ENCODE assay signal across 12 mouse cellular contexts in genomic region chr7:19184758-19185157, GRCm38 (mm10). TPM values are rescaled to one million over a fixed set of nuclear protein-coding genes. Genes with fewer than 3 reads are reported as not detected.
DNase-seq lines count a peak whose midpoint lies in the region; ATAC-seq and TF ChIP-seq lines count a peak whose summit lies in the region.
"Had no signal": no experiment of that assay in that cellular context is flagged by ENCODE, and none has a peak within 500 bp of the region (broad histone marks: within the 10 kb centered on the region; RNA-seq: fewer than 3 reads in every experiment).

No protein-coding gene starts in this region.

- no peaks in the 10 kb centered on the region for H3K27me3 ChIP-seq in heart, adult 2 months (ENCODE audit: control insufficient read depth, insufficient read depth, low read length)
- no peaks in the 10 kb centered on the region for H3K27me3 ChIP-seq in heart, embryonic 16.5 days (ENCODE audit: control insufficient read depth, insufficient read depth, low read length)
- peaks cover 8% of the 10 kb centered on the region for H3K27me3 ChIP-seq in limb, embryonic 14.5 days (ENCODE audit: control insufficient read depth, insufficient read depth, low read length)

- no peak for TF ChIP-seq POLR2A in heart, adult 2 months (IDR thresholded peaks at IDR 0.05; ENCODE audit: insufficient read depth, low read depth, low read length)
- no peak for TF ChIP-seq POLR2A in limb, embryonic 14.5 days (IDR thresholded peaks at IDR 0.05; ENCODE audit: borderline replicate concordance, extremely low read depth, insufficient read depth, insufficient read length)

- no peak overlapping the region for H3K27ac ChIP-seq in heart, adult 2 months
- peak overlapping the region; percentile 84 for H3K27ac ChIP-seq in heart, embryonic 16.5 days (ENCODE audit: low read length)
- H3K27ac ChIP-seq in limb, embryonic 14.5 days (replicated peaks; ENCODE audit: low read depth, low read length) = no peak overlapping the region

- H3K4me1 ChIP-seq in heart, adult 2 months (ENCODE audit: control insufficient read depth, insufficient read depth, low read length) = peaks cover 10% of the 10 kb centered on the region
- H3K4me1 ChIP-seq in heart, embryonic 16.5 days (ENCODE audit: control insufficient read depth, insufficient read depth, low read length) = peaks cover 29% of the 10 kb centered on the region
- H3K4me1 ChIP-seq in limb, embryonic 14.5 days (ENCODE audit: control insufficient read depth, insufficient read depth, low read length) = peaks cover 16% of the 10 kb centered on the region

- peak; percentile 56 for ATAC-seq in heart, embryonic 16.5 days (replicated peaks; ENCODE audit: extremely low read depth, insufficient read depth, low FRiP score)
- ATAC-seq in limb, embryonic 14.5 days (ENCODE audit: low FRiP score, low read depth) = no peak
- ATAC-seq: CD4-positive, CD25-positive, alpha-beta regulatory T cell, adult 4 months had no signal

- intact Hi-C loops in heart, adult 2 months (cut with DNase I) = no loop called here
- intact Hi-C loops in heart, postnatal 14 days (cut with DNase I) = no loop called here

- no peak overlapping the region for H3K4me3 ChIP-seq in heart, adult 2 months
- H3K4me3 ChIP-seq in heart, embryonic 16.5 days (ENCODE audit: low read length) = no peak overlapping the region
- no peak overlapping the region for H3K4me3 ChIP-seq in limb, embryonic 14.5 days (replicated peaks; ENCODE audit: low read length)
- H3K4me3 ChIP-seq: erythroblast, embryonic 14.5 days had no signal

- no peaks in the 10 kb centered on the region for H3K9me3 ChIP-seq in heart, embryonic 16.5 days (replicated peaks; ENCODE audit: control insufficient read depth, low read length)
- no peaks in the 10 kb centered on the region for H3K9me3 ChIP-seq in limb, embryonic 14.5 days (ENCODE audit: control insufficient read depth, low read length)

- no peak for DNase-seq in heart, adult 2 months
- no peak for DNase-seq in heart, postnatal 14 days
- peak; percentile 71 for DNase-seq in NIH3T3 (ENCODE audit: low read depth)
- peak; percentile 44 for DNase-seq in limb, embryonic 14.5 days (ENCODE audit: low spot score)
- no peak for DNase-seq in Muller cell, postnatal 12 days (ENCODE audit: inconsistent ontology term)
- no peak for DNase-seq in cerebellum, postnatal 14 days
- no peak for DNase-seq in frontal cortex, postnatal 10 days (ENCODE audit: low spot score in 2 of 2)
- DNase-seq: lung, adult 18-20 months; thymus, adult 2 months had no signal

- no peaks in the 10 kb centered on the region for H3K79me2 ChIP-seq in heart, adult 2 months (replicated peaks; ENCODE audit: control insufficient read depth, insufficient read depth, low read length)

- peak overlapping the region; percentile 26; the same call in 1 of the 2 replicates for H3K4me2 ChIP-seq in heart, embryonic 16.5 days (ENCODE audit: low read depth, low read length)
- H3K4me2 ChIP-seq in limb, embryonic 14.5 days (replicated peaks; ENCODE audit: low read depth, low read length, severe bottlenecking) = no peak overlapping the region

- no peak for TF ChIP-seq CTCF in heart, adult 2 months (IDR thresholded peaks at IDR 0.05)

- no peak for TF ChIP-seq EP300 in heart, adult 2 months (IDR thresholded peaks at IDR 0.05; ENCODE audit: insufficient read depth, low read depth, low read length)

- H3K9ac ChIP-seq in heart, adult 2 months (ENCODE audit: low read depth, low read length) = peak overlapping the region; percentile 14; the same call in 1 of the 2 replicates
- no peak overlapping the region for H3K9ac ChIP-seq in heart, embryonic 16.5 days (ENCODE audit: low read length)
- no peak overlapping the region for H3K9ac ChIP-seq in limb, embryonic 14.5 days (ENCODE audit: low read depth, low read length, severe bottlenecking)

- H3K36me3 ChIP-seq in heart, adult 2 months (ENCODE audit: control insufficient read depth, insufficient read depth, low read length) = no peaks in the 10 kb centered on the region; the same call in 1 of the 2 replicates
- peaks cover 6% of the 10 kb centered on the region; the same call in 1 of the 2 replicates for H3K36me3 ChIP-seq in heart, embryonic 16.5 days (ENCODE audit: control insufficient read depth, insufficient read depth)
- peaks cover 15% of the 10 kb centered on the region for H3K36me3 ChIP-seq in limb, embryonic 14.5 days (ENCODE audit: control insufficient read depth, insufficient read depth, low read length)

- 46% methylated on average over 6 of the region's 6 CpGs for WGBS in heart, adult 2 months
- WGBS in heart, embryonic 16.5 days = 48% methylated on average over 6 of the region's 6 CpGs
- WGBS in limb, embryonic 14.5 days = 65% methylated on average over 6 of the region's 6 CpGs

RNA-seq across cellular contexts. Expression of gene Eml2, which starts 8.5 kb away (rescaled TPM):
- 10 to 100 TPM; 35.6 to 38.7 TPM for total RNA-seq in heart, adult 2 months (2021)
- polyA plus RNA-seq in heart, adult 2 months (2012; rRNA removed) = 37.3 and 38.8 TPM in 2 replicates
- total RNA-seq in heart, postnatal 14 days (2021) = 10 to 100 TPM; 37.9 to 43.0 TPM
- 23.5 and 26.2 TPM in 2 replicates for polyA plus RNA-seq in heart, embryonic 16.5 days (2015; fragmentation: Nextera tagmentation; extraction: Ambion mirVana)
- 38.5 and 49.9 TPM in 2 replicates for polyA plus RNA-seq in limb, embryonic 14.5 days (2012; rRNA removed)
- polyA plus RNA-seq in limb, embryonic 14.5 days (2014; fragmentation: Nextera tagmentation; extraction: Ambion mirVana) = 1.5 and 3.6 TPM in 2 replicates

RNA-seq across cellular contexts. Expression of gene Gipr, which starts 18.8 kb away (rescaled TPM):
- total RNA-seq in heart, adult 2 months (2021) = under 1 TPM in 1 of 2 experiments, not detected in 1; 0.16 TPM
- 2.5 and 3.0 TPM in 2 replicates for polyA plus RNA-seq in heart, adult 2 months (2012; rRNA removed)
- under 1 TPM; 0.37 to 0.55 TPM for total RNA-seq in heart, postnatal 14 days (2021)
- polyA plus RNA-seq in heart, embryonic 16.5 days (2015; fragmentation: Nextera tagmentation; extraction: Ambion mirVana) = 104 and 107 TPM in 2 replicates
- polyA plus RNA-seq in limb, embryonic 14.5 days (2012; rRNA removed) = 1.1 and 1.4 TPM in 2 replicates
- 0.32 TPM in 1 of 2 replicates, not detected in the other for polyA plus RNA-seq in limb, embryonic 14.5 days (2014; fragmentation: Nextera tagmentation; extraction: Ambion mirVana)
- polyA plus RNA-seq: CD4-positive, CD25-positive, alpha-beta regulatory T cell, adult 4 months; erythroblast, embryonic 14.5 days had no signal

RNA-seq across cellular contexts. Expression of gene Gpr4, which starts 27.6 kb away (rescaled TPM):
- total RNA-seq in heart, adult 2 months (2021) = 1 to 10 TPM; 6.8 to 7.2 TPM
- 17.1 and 22.0 TPM in 2 replicates for polyA plus RNA-seq in heart, adult 2 months (2012; rRNA removed)
- total RNA-seq in heart, postnatal 14 days (2021) = 10 to 100 TPM in 1 of 2 experiments, 1 to 10 TPM in 1; 9.9 to 11.2 TPM
- 2.4 and 2.7 TPM in 2 replicates for polyA plus RNA-seq in heart, embryonic 16.5 days (2015; fragmentation: Nextera tagmentation; extraction: Ambion mirVana)
- polyA plus RNA-seq in limb, embryonic 14.5 days (2012; rRNA removed) = 9.2 and 15.5 TPM in 2 replicates
- polyA plus RNA-seq in limb, embryonic 14.5 days (2014; fragmentation: Nextera tagmentation; extraction: Ambion mirVana) = 4.0 and 4.4 TPM in 2 replicates
- polyA plus RNA-seq: erythroblast, embryonic 14.5 days had no signal

RNA-seq across cellular contexts. Expression of gene Snrpd2, which starts 35.2 kb away (rescaled TPM):
- 10 to 100 TPM; 58.7 to 68.7 TPM for total RNA-seq in heart, adult 2 months (2021)
- polyA plus RNA-seq in heart, adult 2 months (2012; rRNA removed) = 28.6 and 34.7 TPM in 2 replicates
- 10 to 100 TPM; 62.8 to 70.8 TPM for total RNA-seq in heart, postnatal 14 days (2021)
- 84.3 and 93.8 TPM in 2 replicates for polyA plus RNA-seq in heart, embryonic 16.5 days (2015; fragmentation: Nextera tagmentation; extraction: Ambion mirVana)
- polyA plus RNA-seq in limb, embryonic 14.5 days (2012; rRNA removed) = 71.9 and 151 TPM in 2 replicates
- 130 and 143 TPM in 2 replicates for polyA plus RNA-seq in limb, embryonic 14.5 days (2014; fragmentation: Nextera tagmentation; extraction: Ambion mirVana)

RNA-seq across cellular contexts. Expression of gene Qpctl, which starts 35.7 kb away (rescaled TPM):
- 1 to 10 TPM; 3.8 to 4.6 TPM for total RNA-seq in heart, adult 2 months (2021)
- 5.3 and 6.3 TPM in 2 replicates for polyA plus RNA-seq in heart, adult 2 months (2012; rRNA removed)
- total RNA-seq in heart, postnatal 14 days (2021) = 1 to 10 TPM; 5.9 to 6.1 TPM
- 9.6 and 10.6 TPM in 2 replicates for polyA plus RNA-seq in heart, embryonic 16.5 days (2015; fragmentation: Nextera tagmentation; extraction: Ambion mirVana)
- polyA plus RNA-seq in limb, embryonic 14.5 days (2012; rRNA removed) = 13.2 and 15.6 TPM in 2 replicates
- 11.1 and 12.1 TPM in 2 replicates for polyA plus RNA-seq in limb, embryonic 14.5 days (2014; fragmentation: Nextera tagmentation; extraction: Ambion mirVana)

Comparison
In these comparisons a context has a peak if more than half of its experiments do, and no peak if none do; other contexts are left out.
1. RNA of gene Gipr, which starts 18.8 kb away (polyA plus RNA-seq): 104 to 107 TPM in heart, embryonic 16.5 days; 2.5 to 3.0 TPM in heart, adult 2 months and 0.32 to 1.4 TPM in limb, embryonic 14.5 days; every median in the first group is over 10 times any median in the second.
2. DNase-seq: peak in NIH3T3 (single experiment) and limb, embryonic 14.5 days (single experiment); none in heart, adult 2 months (0 of 2), heart, postnatal 14 days (0 of 2), Muller cell, postnatal 12 days (single experiment), cerebellum, postnatal 14 days (0 of 2) and frontal cortex, postnatal 10 days (0 of 2).